Mouse (Mus musculus): ENCODE results near the gene Cyp2c67.
"Not testable (repeated sequence)": the region's sequence is repeated elsewhere in the genome, so short reads cannot be mapped to it uniquely, and the experiment has no call there.

Gene Cyp2c67

DNA sequence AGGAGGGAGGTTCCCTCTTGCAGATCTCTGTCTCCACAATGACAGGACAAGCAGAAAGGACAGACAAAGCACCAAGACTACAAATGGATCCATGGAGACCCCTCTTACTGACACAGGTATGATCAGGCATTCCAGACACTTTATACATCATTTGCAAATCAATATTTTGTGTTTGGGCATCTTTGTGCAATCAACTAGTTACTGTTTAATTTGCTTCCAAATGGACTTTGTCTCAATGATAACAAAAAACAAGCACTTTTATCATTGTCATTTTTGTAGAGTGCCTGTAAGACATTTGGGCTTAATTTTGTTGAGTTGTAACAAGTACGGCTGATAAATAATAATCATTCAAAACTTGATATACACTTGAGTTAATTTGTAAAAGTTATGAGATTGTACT, at the start of gene Cyp2c67:
Gene Cyp2c67 (minus strand): TSS at position 114 of the 400 bp plus-strand sequence.
- no peak for DNase-seq (ENCODE audit: inconsistent ontology term)

- DNase-seq (ENCODE audit: inconsistent ontology term): not testable (repeated sequence)
These were observed 16.8 kb upstream of the Cyp2c67 start for GRCm38 (mm10) chr19:39665650-39666049.

GRCm38 (mm10) chr19:39652381-39652780, 3.5 kb upstream of the Cyp2c67 start:
- DNase-seq (ENCODE audit: inconsistent ontology term): no peak

DNA sequence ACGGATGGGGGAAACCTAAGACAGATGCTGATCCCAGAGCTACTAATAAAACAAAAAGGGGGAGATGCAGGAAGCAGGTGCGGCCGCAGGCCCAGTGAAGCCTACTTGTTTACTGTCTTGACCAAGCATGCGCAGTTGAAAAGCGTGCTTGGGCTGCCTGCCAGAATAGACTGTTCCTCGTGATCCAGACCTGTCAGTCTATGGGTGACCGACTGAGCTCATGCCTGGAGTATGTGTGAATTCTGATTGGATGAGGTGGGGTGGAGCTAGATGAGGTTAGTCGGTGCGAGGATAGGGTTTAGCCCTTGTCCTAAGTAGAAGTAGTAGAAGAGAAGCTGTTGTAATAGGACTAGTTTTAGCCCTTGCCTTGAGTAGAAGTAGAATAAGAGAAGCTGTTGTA, 1.3 kb downstream of the Cyp2c67 start:
- DNase-seq (ENCODE audit: inconsistent ontology term): no peak

DNA sequence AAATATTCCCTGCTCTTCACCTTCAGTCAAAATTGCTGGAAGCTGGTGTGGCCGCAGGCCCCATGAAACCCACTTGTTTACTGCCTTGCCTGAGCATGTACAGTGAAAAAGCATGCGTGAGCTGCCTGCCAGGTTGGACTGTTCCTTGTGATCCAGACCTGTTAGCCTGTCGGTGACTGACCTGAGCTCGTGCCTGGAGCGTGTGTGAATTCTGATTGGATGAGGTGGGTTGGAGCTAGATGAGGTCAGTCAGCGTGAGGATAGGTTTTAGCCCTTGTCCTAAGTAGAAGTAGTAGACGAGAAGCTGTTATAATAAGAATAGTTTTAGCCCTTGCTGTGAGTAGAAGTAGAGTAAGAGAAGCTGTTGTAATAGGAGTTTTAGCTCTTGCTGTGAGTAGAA, 4.3 kb downstream of the Cyp2c67 start:
- DNase-seq (ENCODE audit: inconsistent ontology term): not testable (repeated sequence)

Measured in Muller cell, postnatal 12 days (primary cell).